Mouse (Mus musculus) intestine, embryonic 14.5 days (tissue): ENCODE measurements at regions not wholly inside any gene's neighbourhood (a gene's known extent, or its start where the extent isn't known, plus 50 kb on each side); places are given as distances from the start of the nearest gene placed in this dataset.

ENCODE experiments used
- ATAC-seq: fragments of 200-750 bp; cut with Nextera tagmentation; replicated peaks from 2 replicates; pipeline ENCODE4 v1.8.0; 2017; ENCODE audit warnings: low read depth, moderate number of reproducible peaks, moderate TSS enrichment, moderate library complexity; ENCODE audit not compliant: low FRiP score, low TSS enrichment
- DNase-seq: peaks from one replicate; pipeline ENCODE4 v3.0.0-alpha.2; 2018; ENCODE audit warnings: low spot score
- H3K27ac ChIP-seq: fragments of 300-500 bp; sonication (generic); 2 replicates; pipeline ENCODE4 v1.5.1; 2014; ENCODE audit warnings: low read depth, mild to moderate bottlenecking, control low read depth
- H3K27me3 ChIP-seq: fragments of 300-500 bp; sonication (generic); replicated peaks from 2 replicates; pipeline ENCODE4 v1.6.1; 2014; ENCODE audit warnings: low read length, control low read depth; ENCODE audit not compliant: control insufficient read depth, insufficient read depth
- H3K36me3 ChIP-seq: fragments of 300-500 bp; sonication (generic); 2 replicates; pipeline ENCODE4 v1.6.1; 2014; ENCODE audit warnings: low read length, control low read depth; ENCODE audit not compliant: control insufficient read depth, insufficient read depth
- H3K4me1 ChIP-seq: fragments of 300-500 bp; sonication (generic); replicated peaks from 2 replicates; pipeline ENCODE4 v1.6.1; 2014; ENCODE audit warnings: low read length, control low read depth, mixed read lengths; ENCODE audit not compliant: control insufficient read depth, insufficient read depth
- H3K4me2 ChIP-seq: fragments of 300-500 bp; sonication (generic); 2 replicates; pipeline ENCODE4 v1.6.1; 2014; ENCODE audit warnings: low read length
- H3K4me3 ChIP-seq: fragments of 300-500 bp; sonication (generic); 2 replicates; pipeline ENCODE4 v1.5.1; 2014; ENCODE audit warnings: low read depth, low read length, control low read depth, mixed read lengths
- H3K9ac ChIP-seq: fragments of 300-500 bp; sonication (generic); 2 replicates; pipeline ENCODE4 v1.6.1; 2014; ENCODE audit warnings: mild to moderate bottlenecking, low read length
- H3K9me3 ChIP-seq: fragments of 300-500 bp; sonication (generic); 2 replicates; pipeline ENCODE4 v1.6.1; 2016; ENCODE audit warnings: low read length, control low read depth; ENCODE audit not compliant: control insufficient read depth
- WGBS: fragments of 180-500 bp; shearing (Covaris S2); extraction: QIAGEN DNeasy Blood & Tissue Kit; methylation state at CpG from one replicate; pipeline ENCODE4 v1.1.7; 2014; 5-methylcytosine and 5-hydroxymethylcytosine counted together

- DNase-seq = peak; percentile 50
- no peak for ATAC-seq
These were observed 84.1 kb upstream of the Gm28269 start for GRCm38 (mm10) chrX:21828975-21829374.

DNA sequence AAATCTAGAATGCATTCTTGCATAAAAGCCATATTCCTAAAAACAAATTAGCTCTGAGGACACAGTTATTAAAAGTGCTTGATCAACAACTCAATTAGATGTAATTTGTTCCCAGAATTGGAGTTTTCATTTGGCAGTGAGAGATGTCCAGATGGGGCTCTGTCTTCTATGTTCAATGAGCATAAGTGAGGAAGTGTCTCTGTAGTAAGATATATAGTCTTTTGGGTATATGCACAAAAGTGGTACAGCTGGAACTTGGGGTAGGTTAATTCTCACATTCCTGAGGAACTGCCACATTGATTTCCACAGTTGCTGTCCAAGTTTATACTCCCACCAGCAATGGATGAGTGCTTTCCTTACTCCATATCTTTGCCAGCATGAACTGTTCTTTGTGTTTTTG lies 64.3 kb upstream of the Gm28269 start:
- ATAC-seq = no peak
- Histone ChIP-seq H3K4me2 (no peak overlapping the region), H3K9ac (no peak overlapping the region), H3K27ac (no peak overlapping the region), H3K9me3 (no peaks in the 10 kb centered on the region), H3K4me1 (no peaks in the 10 kb centered on the region), H3K4me3 (no peak overlapping the region), H3K36me3 (no peaks in the 10 kb centered on the region), H3K27me3 (no peaks in the 10 kb centered on the region)
- DNase-seq = no peak

More at GRCm38 (mm10) chrX:21828975-21829374, 84.1 kb upstream of the Gm28269 start:
- Histone ChIP-seq H3K9ac (no peak overlapping the region), H3K4me1 (no peaks in the 10 kb centered on the region), H3K27me3 (no peaks in the 10 kb centered on the region), H3K4me3 (no peak overlapping the region), H3K9me3 (no peaks in the 10 kb centered on the region), H3K36me3 (no peaks in the 10 kb centered on the region), H3K27ac (no peak overlapping the region), H3K4me2 (no peak overlapping the region)

GRCm38 (mm10) chrX:21801834-21802233 lies 56.9 kb upstream of the Gm28269 start:
- no peak for DNase-seq
- H3K4me1 ChIP-seq = no peaks in the 10 kb centered on the region
- no peak overlapping the region for H3K4me2 ChIP-seq
- H3K27ac ChIP-seq = no peak overlapping the region
- H3K36me3 ChIP-seq = no peaks in the 10 kb centered on the region
- no peak for ATAC-seq
- no peaks in the 10 kb centered on the region for H3K27me3 ChIP-seq
- H3K9ac ChIP-seq = no peak overlapping the region
- no peak overlapping the region for H3K4me3 ChIP-seq
- no peaks in the 10 kb centered on the region for H3K9me3 ChIP-seq
- WGBS = 75% methylated on average over 6 of the region's 6 CpGs
